Mouse (Mus musculus): ENCODE measurements at regions not wholly inside any gene's neighbourhood (a gene's known extent, or its start where the extent isn't known, plus 50 kb on each side); places are given as distances from the start of the nearest gene placed in this dataset.

DNA sequence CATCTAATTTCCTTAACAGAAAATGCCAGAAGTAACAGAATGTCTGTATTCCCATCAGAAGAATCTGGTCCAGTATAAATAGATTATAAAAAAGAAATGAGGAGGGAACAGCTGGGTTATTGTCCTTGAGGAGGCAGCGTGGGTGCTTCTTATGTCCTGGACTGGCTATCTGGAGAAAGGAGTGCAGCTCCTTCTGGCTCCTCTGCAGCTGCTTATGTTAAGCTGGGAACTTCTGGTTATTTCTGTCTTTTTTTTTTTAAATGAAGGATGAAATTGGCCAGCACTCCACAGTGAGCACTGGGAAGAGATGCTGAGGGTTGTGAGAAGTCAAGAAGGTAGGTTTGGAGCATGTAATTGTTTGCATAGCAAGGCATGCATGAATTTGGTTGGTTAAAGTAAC, 441.5 kb downstream of the Ebf1 start:
- CTCF ChIA-PET, result no interaction called here

DNA sequence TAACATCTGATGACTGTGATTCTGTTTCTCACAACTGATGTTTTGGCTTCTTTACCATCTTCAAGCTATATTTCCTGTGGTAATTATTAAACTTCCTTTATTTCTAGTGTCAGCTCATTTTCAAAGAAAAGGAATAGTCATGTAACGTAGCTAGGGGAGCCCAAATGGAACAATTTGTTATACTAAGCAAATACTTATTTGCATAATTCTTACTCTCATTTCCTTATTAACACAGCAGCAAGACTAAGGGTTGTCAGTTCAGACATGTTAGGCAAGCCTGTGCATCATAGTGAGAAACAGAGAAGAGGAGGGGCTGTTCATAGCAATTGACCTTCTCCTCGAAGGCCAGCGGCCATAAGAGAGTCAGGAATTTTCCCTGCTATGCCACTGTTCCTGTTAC, 449.5 kb downstream of the Ebf1 start:
- CTCF ChIA-PET, result interaction anchor here (0.6 kb wide), 1 partner anchor 167 kb away, joined by 3 read pairs; no protein-coding TSS in a partner anchor

DNA sequence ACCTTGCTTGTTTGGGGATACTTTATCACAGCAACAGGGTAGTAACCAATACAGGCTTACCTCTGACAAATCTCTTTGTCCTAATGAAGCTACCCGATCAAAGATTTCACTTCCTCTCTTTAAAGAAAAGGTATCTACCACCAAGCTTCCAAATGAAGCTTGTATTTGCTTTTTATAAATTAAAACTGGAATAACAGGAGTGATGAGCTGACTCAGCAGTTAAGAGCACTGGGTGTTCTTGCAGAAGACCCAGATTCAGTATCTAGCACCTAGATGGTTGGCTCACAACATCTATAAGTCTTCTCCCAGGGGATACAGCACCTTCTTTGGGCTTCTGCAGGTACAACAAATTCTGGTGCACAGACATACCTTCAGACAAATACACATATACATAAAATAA, 453.2 kb downstream of the Ebf1 start:
- CTCF ChIA-PET, result interaction anchor here (0.6 kb wide), 1 partner anchor 61 kb away, joined by 3 read pairs; no protein-coding TSS in a partner anchor

DNA sequence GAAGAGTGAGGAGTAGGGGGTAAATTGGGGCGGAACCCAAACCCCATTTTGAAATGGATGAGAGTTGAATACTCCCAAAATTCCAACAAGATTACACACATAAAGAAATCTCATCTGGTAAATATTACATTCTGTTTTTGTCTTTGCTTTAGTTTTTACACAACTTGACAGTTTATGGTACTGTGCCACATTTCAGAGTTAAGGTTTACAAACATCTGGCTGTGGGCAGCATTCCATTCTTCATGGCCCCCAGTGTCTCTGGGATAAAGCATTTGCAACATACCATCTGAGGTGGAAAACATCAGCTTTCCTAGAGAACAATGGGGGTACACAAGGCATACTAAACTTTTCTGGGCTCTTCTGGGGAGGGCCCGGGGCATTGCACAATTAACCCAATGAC, 454.1 kb downstream of the Ebf1 start:
- CTCF ChIA-PET, result no interaction called here

DNA sequence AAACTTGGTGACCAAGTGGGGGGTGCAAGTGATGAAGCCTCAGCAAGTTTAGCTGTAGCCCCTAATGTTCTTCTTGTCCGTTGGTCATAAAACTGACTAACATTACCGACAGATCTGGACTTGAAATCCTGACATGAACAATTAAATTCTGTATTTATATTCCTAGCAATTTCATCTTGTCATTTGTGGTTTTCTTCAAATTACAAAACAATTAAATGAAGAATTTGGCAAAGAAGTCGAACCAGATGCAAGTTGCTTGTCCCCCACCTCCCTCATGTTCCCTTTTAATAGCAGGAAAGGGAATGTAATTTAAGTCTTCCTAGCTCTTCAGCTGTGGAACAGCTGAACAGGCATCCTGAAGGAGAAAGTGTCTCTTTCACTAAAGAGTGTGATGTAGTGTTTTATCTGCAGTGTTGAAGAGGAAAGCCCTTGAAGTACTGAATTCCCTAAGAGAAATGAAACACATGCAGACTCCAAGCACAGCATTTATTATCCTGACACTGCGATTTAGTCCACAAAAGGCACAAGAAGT, 467.5 kb downstream of the Ebf1 start:
- CTCF ChIA-PET, result no interaction called here

DNA sequence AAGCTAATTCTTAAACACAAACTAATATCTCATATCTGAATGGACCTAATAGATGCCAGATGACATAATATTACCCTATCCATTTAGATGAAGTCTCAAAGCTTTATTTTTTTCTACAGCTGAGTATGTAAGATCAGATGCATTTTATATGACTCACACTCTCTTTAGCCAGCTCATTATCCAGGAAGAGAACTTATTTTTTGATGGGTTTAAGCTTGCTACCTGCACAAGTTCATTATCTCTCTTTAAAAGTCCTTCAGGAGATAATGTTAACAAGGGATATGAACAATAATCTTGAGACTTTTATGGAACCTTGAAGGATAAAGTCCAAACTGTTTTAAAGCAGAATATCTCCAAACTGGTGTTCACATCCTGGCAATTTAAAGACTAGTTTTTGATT, 468.0 kb downstream of the Ebf1 start:
- CTCF ChIA-PET, result no interaction called here

DNA sequence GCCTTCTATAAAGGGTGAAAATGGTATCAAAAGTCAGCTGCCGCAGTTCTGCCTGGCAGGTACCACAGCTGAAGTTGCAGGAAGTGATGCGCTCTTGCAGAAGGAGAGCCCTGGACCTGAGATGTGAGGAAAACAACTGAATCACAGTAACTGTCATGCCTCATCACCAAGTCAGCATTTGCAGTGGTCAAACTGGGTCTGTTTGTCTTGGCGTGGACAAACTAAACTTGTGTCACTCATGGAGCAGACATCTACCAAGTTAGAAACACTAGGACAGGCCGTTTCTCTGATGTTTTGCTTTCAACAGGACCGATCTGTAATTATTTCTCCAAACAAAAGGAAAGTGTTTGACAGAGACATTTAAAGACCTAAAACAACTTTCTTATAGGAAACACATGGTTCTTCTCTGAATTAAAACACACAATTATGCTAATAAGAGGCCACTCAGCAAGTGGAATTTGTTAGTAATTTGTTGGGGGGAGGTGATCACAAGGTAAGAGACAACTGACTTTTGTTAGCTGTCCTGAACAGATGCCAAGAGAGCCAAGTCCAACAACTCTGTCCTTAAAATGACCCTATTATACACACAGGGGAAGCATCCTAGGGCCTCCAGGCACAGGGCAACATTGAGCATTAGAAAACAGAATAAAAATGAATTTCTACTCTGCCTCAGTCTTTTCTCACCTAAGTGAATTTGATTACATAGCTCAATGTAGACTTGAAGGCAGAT, 470.2 kb downstream of the Ebf1 start:
- CTCF ChIA-PET, result no interaction called here

DNA sequence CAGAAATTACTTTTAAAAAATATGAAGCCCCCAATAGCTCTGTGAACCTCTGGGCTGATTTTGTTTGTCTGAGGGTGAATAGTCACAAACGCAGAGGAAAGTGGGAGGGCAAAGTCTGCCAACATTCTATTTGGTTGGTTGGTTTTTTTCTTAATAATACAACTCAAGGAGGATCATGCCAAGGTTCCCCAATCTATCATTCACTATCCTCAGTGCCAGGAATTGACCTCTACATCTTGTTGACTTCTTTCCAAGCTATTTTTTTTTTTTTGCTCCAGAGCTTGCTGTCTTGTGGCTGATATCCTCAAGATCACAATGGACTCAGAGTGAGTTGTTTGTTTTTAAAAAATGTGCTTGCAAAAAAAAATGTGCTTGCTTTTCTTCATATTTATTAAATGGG, 471.2 kb downstream of the Ebf1 start:
- CTCF ChIA-PET, result interaction anchor here (0.7 kb wide), 2 partner anchors 439 to 1136 kb away, joined by 3 to 5 read pairs; no protein-coding TSS in a partner anchor

DNA sequence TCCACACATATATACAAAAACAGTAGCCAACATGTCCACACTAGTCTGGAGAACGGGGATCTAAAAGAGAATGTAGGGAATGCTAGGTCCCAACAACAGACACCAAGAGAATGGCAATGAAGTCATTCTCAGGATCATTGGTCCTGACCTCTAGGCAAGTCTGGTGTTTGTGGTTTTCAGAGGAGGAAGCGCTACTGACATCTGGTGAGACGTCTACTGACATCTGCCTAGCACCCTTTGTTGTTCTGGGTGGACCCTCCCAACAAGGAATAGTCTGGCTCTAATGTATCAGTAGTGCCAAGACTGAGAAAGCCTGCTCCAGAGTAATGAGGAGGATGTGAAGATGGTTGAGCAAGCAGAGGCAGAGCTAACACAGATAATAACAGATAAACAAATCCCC, 472.4 kb downstream of the Ebf1 start:
- CTCF ChIA-PET, result interaction anchor here (0.6 kb wide), 2 partner anchors 35 to 216 kb away, joined by 3 to 4 read pairs; no protein-coding TSS in a partner anchor

DNA sequence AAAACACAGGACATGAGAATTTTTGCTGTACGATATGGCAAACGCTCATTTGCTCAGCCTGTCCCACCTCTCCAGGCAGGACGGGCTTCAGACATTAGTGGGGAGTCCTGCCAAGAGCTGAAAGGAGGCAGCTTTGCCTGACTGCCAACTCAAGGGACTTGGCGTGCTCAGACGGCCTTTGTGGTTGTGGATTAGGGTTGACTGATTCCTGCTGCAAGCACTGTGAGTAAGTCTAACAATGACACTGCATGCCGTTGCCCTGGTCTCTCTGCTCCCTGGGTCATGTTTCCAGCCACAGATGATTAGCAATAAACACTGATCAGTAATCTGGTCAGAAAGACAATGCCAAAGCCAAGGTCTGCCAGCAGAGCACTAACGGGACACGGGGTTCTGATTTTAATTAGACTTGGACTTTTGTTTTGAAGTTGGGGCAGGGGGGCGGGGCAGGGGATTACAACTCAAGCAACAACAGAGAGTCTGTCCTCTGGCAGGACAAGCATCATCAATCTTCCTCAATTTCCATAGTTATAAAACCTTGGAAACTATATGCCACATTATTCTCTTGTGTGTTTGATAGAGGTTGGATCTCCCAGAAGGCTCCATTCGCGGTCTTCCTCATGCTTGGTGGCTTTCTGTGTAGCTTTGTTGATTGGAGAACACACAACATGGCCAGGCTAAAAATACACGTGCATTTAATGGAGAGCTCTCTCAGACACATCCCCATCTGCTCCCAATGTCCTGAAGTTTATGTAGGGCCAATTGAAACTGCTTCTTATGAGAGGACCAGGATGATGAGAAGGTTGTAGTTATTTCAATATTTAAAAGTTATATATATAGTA, 486.6 kb downstream of the Ebf1 start:
- CTCF ChIA-PET, result interaction anchor here (0.6 kb wide), 1 partner anchor 8 kb away, joined by 5 read pairs; no protein-coding TSS in a partner anchor

DNA sequence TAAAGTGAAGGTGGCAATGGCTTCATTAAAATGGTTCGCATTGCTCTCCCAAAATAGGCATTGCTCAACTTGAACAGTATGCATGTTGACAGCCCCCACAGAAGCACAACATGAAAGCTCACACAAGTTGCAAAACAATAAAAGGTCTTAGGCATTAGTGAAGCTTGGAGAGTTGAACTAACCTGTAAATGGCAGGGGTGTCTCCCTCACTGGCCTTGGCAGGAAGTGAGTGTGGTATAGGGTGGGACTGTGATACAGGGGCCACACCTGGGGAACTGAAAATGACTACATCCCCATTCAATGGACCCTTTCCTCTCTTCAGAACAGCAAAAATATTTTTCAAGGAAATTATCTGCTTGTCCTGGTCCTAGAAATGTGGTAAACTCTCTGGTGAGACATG, 499.6 kb downstream of the Ebf1 start:
- CTCF ChIA-PET, result interaction anchor here (0.6 kb wide), 1 partner anchor 10 kb away, joined by 3 read pairs; no protein-coding TSS in a partner anchor

DNA sequence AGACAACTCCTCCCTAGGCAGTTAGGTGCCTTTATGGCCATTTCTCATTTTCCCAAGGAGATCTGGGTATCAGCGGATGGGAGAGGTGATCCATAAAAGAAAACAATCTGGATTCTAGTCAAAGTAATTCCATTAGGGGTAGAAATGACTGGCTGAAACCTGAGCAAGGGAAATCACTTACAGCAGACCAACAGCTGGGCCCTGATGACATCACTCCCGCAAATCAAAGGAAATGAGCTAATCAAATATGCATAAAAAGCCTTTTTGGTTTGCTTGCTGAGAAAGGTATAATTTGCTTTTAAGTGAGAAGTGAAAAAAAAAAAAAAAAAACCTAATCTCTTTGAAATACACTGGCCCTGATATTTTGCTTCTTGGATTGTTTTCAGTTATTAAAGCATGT, 506.2 kb downstream of the Ebf1 start:
- CTCF ChIA-PET, result interaction anchor here (0.6 kb wide), 1 partner anchor 68 kb away, joined by 4 read pairs; no protein-coding TSS in a partner anchor

DNA sequence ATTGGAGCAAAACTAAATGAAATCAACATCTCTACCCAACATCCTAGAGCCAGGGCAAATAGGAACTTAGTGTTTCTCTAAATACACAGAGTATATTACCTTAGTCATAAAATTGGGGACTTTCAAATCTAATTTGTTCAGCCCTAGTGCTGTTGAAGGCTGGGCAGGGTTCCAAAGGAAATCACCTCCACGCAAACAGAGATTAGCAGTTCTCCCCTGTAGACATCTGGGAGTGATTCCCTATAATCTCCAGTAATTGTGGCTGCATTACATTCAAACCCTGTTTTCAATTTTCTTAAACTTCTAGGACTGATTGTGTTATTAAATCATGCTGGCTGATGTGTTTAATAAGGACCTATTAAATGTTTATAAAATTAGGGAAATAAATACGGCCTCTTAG, 519.7 kb downstream of the Ebf1 start:
- CTCF ChIA-PET, result interaction anchor here (0.6 kb wide), 1 partner anchor 340 kb away, joined by 3 read pairs; no protein-coding TSS in a partner anchor

DNA sequence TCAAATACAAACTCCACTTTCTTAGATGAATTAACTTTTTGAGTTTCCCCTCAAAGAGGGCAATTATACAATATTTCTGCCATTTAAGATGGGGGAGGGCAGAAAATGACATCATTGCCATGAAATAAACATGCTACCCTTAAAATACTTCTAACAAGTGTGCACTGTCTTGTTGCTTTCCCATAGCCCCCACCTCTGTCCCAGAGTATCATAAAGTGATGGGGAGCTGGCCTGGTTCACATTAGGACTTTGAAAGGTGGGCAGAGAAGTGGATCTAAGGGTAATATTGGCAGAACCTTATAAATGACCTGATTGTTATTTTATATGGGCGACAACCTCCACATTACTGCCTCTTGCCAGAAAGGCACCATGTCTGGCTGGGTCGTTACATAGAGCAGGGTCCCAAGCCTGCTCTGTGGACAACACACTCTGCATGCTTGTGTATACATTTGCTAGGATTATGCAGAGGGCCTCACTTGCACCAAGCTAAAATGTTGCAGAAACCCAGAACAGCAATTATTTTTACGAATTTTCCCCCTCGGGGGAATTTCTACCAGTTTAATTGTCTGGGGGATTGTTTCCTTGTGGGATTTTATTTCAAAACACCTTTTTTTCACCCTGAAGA, 521.3 kb downstream of the Ebf1 start:
- CTCF ChIA-PET, result no interaction called here

DNA sequence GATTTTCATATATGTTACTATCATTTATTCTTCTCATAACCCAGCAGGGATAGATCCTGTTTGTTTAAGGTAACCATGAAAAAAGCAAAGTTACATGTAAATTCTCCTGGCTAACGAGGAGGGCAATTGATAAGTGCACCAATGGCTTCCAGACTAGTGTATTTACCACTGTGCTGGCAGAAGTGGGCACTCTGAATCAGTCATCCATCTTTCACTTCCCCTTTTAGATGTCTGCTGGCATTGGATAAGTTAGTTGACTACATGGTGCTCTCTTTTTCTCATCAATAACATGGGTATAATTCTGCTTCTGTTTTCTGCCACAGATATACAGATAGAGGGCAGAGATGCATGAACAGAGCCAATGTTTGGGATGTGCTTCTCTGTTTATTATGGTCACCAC, 523.4 kb downstream of the Ebf1 start:
- CTCF ChIA-PET, result interaction anchor here (0.7 kb wide), 1 partner anchor 398 kb away, joined by 4 read pairs; no protein-coding TSS in a partner anchor

DNA sequence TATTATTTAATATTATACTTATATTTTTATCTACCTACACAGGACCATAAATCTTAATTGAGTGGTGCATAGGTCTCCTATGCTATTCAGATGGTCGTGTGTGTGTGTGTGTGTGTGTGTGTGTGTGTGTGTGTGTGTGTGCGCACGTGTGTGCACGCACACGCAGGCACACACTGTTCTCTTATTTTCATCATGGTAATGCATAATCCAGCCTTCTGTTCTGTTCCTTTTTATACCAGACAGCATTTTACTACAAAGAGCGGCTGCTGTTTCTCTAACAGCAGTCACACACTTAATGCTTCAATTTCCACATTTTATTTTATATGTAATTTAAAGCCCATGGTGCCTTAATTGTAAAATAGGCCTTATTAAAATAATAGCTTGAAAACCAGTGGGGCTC, 537.0 kb downstream of the Ebf1 start:
- CTCF ChIA-PET, result no interaction called here

DNA sequence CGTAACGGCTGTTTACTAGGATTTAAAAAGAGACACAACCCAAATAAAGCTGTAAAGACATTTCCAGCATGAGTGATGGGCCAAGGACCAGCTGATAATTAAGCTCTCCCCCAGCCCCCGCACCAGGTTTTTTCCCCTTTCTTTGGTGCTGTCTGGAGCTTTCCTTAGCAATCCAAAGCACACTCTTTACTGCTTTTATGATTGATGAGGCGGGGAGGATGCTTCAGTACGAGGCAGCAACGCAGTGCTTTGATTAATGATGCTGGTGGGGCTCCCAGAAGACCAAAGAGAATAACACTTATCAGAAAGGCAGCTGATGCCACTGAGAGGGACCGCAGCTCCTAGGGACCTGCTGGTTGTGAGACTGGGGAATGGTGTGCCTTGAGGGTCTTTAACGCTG, 537.4 kb downstream of the Ebf1 start:
- CTCF ChIA-PET, result no interaction called here

DNA sequence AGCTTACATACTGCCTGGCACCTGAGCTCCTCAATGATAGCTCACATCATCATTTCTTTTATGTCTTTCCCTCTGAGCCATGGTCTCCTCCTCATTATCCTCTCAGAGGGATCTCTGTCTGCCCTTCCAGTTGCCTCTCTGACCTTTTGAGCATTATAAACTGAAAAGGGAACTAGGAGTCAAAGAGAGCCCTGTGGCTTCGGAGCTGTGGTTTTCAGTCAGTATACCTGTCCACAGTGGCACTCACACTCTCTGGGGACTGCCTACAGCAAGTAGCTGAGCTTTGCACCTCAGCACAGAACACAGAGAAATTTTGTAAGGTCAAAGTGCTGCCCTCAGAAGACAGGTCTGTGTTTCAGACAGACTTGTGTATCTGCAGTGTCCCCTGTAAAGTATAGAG, 538.7 kb downstream of the Ebf1 start:
- CTCF ChIA-PET, result interaction anchor here (0.7 kb wide), 2 partner anchors 115 to 437 kb away, joined by 6 to 10 read pairs; no protein-coding TSS in a partner anchor

DNA sequence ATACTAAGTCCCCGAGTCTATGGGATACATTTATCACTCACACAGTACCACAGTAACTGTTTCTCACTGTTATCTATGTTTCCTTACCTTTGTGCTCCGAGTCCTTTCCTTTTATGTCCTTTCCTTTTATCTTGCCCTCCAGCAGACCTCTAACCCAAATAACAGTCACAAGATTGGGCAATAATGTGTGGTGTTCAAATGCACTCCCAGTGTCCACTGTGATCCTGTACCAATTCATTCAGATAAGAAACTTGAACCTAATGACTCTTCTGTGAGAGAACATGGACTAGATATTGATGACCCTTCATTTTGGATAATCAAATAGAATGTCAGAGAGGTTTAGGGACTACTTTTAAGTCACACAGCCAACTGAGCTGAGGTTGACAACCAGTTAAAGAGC, 541.2 kb downstream of the Ebf1 start:
- CTCF ChIA-PET, result no interaction called here

DNA sequence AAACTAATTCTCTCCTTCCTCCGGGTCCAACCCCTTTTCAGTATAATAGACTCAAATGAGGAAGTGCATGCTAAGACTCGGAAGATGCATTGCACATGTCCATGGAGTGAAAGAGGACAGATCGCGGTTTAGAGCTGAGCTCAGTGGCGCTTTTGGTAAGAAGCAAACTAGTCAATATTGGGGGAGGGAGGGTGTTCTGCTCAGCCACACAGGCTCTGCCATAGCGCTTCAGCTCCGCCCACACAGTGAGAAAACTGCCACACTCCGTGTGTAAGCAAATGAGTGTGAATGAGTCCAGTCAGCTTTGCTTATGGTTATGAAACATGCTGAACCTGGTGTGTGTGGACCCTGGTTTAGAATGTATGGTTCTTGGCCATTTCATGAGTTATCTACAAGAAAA, 543.8 kb downstream of the Ebf1 start:
- CTCF ChIA-PET, result interaction anchor here (0.5 kb wide), 1 partner anchor 98 kb away, joined by 14 read pairs; no protein-coding TSS in a partner anchor

DNA sequence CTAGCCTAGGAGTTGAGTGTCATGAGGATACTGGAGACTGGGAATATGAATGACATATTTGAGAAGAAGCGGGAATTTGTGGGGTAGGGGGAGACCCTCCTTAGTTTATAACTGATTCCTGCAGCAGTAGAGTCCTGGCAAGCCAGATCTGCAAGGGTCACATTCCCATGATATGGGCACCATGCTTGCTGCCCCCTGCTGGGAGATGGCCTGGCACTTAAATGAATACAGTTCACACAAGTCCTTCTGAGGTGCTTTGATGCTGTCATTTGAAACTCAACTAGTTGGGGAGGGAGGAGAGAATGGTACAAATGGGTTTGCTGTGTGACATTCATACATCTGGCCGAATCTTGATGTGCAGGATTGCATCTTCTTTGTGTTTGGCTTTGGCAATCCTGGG, 556.4 kb downstream of the Ebf1 start:
- CTCF ChIA-PET, result no interaction called here

DNA sequence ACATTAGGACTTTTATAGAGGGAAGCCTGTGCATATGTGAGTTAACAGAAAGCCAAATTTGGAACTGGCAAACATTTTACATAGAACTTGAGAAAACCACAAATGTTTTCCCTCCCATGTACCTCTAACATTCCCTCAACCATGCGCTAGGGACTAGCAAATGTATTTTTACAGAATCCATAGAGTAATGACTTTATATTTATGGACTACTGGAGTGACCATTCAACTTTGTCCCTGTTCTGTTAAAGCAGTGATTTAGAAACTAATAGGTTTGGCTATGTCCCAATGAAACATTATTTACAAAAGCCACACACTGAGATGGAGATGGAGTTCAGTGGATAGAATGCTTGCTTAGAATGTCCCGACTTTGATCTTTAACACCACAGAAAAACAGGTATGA, 557.0 kb downstream of the Ebf1 start:
- CTCF ChIA-PET, result no interaction called here

Data from spleen, embryonic (tissue).